Mouse (Mus musculus): ENCODE measurements around the gene 1700029P11Rik.
A peak's percentile ranks its signal among the peaks of the same experiment; 100 is the strongest.

1700029P11Rik gene

GRCm38 (mm10) chr15:81980321-81980720 lies at the start of gene 1700029P11Rik:
TSS of gene 1700029P11Rik (plus strand) at chr15:81980540.
- DNase-seq: no peak

- peak in 1 of 2 experiments; percentile 1 for DNase-seq
Observed at GRCm38 (mm10) chr15:81932951-81933470, 47.3 kb upstream of the 1700029P11Rik start.

GRCm38 (mm10) chr15:81933986-81934385 lies 46.4 kb upstream of the 1700029P11Rik start:
- no peak for DNase-seq

- DNase-seq: no peak
Observed at GRCm38 (mm10) chr15:81935869-81936637, 44.3 kb upstream of the 1700029P11Rik start.

- DNase-seq: peak; percentile 66 to 69
Observed at GRCm38 (mm10) chr15:81936679-81937078, 43.7 kb upstream of the 1700029P11Rik start, which contains the start of gene Csdc2. TSS of gene Csdc2 (plus strand) at chr15:81936759.

- DNase-seq: peak; percentile 45 to 53
Observed at GRCm38 (mm10) chr15:81937098-81937972, 43.0 kb upstream of the 1700029P11Rik start.

GRCm38 (mm10) chr15:81938246-81938645 lies 42.1 kb upstream of the 1700029P11Rik start:
- DNase-seq: peak; percentile 71 to 72

GRCm38 (mm10) chr15:81939157-81939715 lies 41.1 kb upstream of the 1700029P11Rik start:
- DNase-seq: no peak

- DNase-seq: no peak
Observed at GRCm38 (mm10) chr15:81939774-81940173, 40.6 kb upstream of the 1700029P11Rik start.

- no peak for DNase-seq
Observed at GRCm38 (mm10) chr15:81940219-81940618, 40.1 kb upstream of the 1700029P11Rik start.

- no peak for DNase-seq
Observed at GRCm38 (mm10) chr15:81941010-81941409, 39.3 kb upstream of the 1700029P11Rik start.

GRCm38 (mm10) chr15:81943176-81943749 lies 37.1 kb upstream of the 1700029P11Rik start:
- DNase-seq: no peak

GRCm38 (mm10) chr15:81949076-81949475 lies 31.3 kb upstream of the 1700029P11Rik start:
- DNase-seq: no peak

- no peak for DNase-seq
Observed at GRCm38 (mm10) chr15:81949476-81950131, 30.7 kb upstream of the 1700029P11Rik start.

- DNase-seq: no peak
Observed at GRCm38 (mm10) chr15:81950716-81951115, 29.6 kb upstream of the 1700029P11Rik start.

GRCm38 (mm10) chr15:81951159-81951558 lies 29.2 kb upstream of the 1700029P11Rik start:
- no peak for DNase-seq

GRCm38 (mm10) chr15:81952310-81952709 lies 28.0 kb upstream of the 1700029P11Rik start:
- DNase-seq: peak in 1 of 2 experiments; percentile 16

GRCm38 (mm10) chr15:81954151-81954583 lies 26.2 kb upstream of the 1700029P11Rik start:
- DNase-seq: peak; percentile 58 to 74

GRCm38 (mm10) chr15:81954716-81955115 lies 25.6 kb upstream of the 1700029P11Rik start:
- no peak for DNase-seq

- DNase-seq: no peak
Observed at GRCm38 (mm10) chr15:81955414-81955813, 24.9 kb upstream of the 1700029P11Rik start.

GRCm38 (mm10) chr15:81956457-81956856 lies 23.9 kb upstream of the 1700029P11Rik start:
- peak; percentile 59 to 64 for DNase-seq

GRCm38 (mm10) chr15:81957598-81957997 lies 22.7 kb upstream of the 1700029P11Rik start:
- no peak for DNase-seq

Data from cerebellum, postnatal 36 days (tissue).